Mouse (Mus musculus): ENCODE data around the gene Dlg2.

The Dlg2 gene

DNA sequence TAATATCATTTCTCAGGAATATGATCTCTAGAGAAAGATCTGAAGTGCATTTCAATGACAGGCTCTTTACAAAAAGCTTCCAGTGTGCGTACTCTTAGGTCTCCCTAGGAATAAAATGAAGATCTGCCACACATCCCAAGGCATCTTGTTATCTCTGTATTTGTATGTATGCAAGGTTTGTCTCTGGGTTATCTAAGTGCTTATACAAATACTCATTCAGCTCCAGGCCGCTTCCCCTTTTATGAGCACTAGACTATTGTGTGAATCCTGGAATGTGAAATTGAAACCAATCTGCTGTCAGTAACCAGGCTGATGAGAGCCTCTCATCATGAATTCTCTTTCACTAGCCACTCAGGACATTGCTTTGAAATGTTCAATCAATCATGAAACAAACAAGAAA, 534.2 kb downstream of the Dlg2 start:
- in situ Hi-C loops (cut with MboI; ENCODE audit: low pct_unique_long_range_greater_than_20kb in 1 of 2, low sequenced_read_pairs in 2 of 2, unreplicated experiment in 1 of 2) = no loop called here

GRCm38 (mm10) chr7:91044998-91045741, 568.7 kb downstream of the Dlg2 start:
- in situ Hi-C loops (cut with MboI; ENCODE audit: low pct_unique_long_range_greater_than_20kb in 1 of 2, low sequenced_read_pairs in 2 of 2, unreplicated experiment in 1 of 2) = no loop called here

DNA sequence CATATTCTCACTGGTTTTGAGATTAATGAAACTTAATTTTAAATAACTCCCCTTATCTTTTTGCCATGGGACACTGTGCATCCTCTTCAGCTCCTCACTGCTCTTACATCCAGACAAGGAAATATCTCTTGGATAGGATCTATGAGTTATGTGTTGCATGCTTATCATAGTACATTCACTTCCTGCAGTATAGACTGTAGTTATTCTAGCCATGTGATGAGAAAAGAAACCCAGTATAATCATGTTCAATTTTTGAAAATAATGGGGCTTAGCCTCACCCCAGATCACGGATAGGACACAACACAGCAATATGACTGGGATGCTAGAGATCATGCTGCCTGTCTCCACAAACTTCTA, 569.2 kb downstream of the Dlg2 start:
- in situ Hi-C loops (cut with MboI; ENCODE audit: low pct_unique_long_range_greater_than_20kb in 1 of 2, low sequenced_read_pairs in 2 of 2, unreplicated experiment in 1 of 2) = no loop called here

GRCm38 (mm10) chr7:91063297-91064040, 587.0 kb downstream of the Dlg2 start:
- in situ Hi-C loops (cut with MboI; ENCODE audit: low pct_unique_long_range_greater_than_20kb in 1 of 2, low sequenced_read_pairs in 2 of 2, unreplicated experiment in 1 of 2) = no loop called here

- in situ Hi-C loops (cut with MboI; ENCODE audit: low pct_unique_long_range_greater_than_20kb in 1 of 2, low sequenced_read_pairs in 2 of 2, unreplicated experiment in 1 of 2) = no loop called here
Measured at GRCm38 (mm10) chr7:91071751-91072707, 595.6 kb downstream of the Dlg2 start.

GRCm38 (mm10) chr7:91086071-91086470, 609.6 kb downstream of the Dlg2 start:
- in situ Hi-C loops (cut with MboI; ENCODE audit: low pct_unique_long_range_greater_than_20kb in 1 of 2, low sequenced_read_pairs in 2 of 2, unreplicated experiment in 1 of 2) = no loop called here

- in situ Hi-C loops (cut with MboI; ENCODE audit: low pct_unique_long_range_greater_than_20kb in 1 of 2, low sequenced_read_pairs in 2 of 2, unreplicated experiment in 1 of 2) = no loop called here
Measured at GRCm38 (mm10) chr7:91089211-91089930, 612.9 kb downstream of the Dlg2 start.

GRCm38 (mm10) chr7:91090317-91090829, 613.9 kb downstream of the Dlg2 start:
- in situ Hi-C loops (cut with MboI; ENCODE audit: low pct_unique_long_range_greater_than_20kb in 1 of 2, low sequenced_read_pairs in 2 of 2, unreplicated experiment in 1 of 2) = no loop called here

- in situ Hi-C loops (cut with MboI; ENCODE audit: low pct_unique_long_range_greater_than_20kb in 1 of 2, low sequenced_read_pairs in 2 of 2, unreplicated experiment in 1 of 2) = no loop called here
Measured at GRCm38 (mm10) chr7:91090830-91091683, 614.6 kb downstream of the Dlg2 start.

- in situ Hi-C loops (cut with MboI; ENCODE audit: low pct_unique_long_range_greater_than_20kb in 1 of 2, low sequenced_read_pairs in 2 of 2, unreplicated experiment in 1 of 2) = no loop called here
Measured at GRCm38 (mm10) chr7:91096467-91096866, 620.0 kb downstream of the Dlg2 start.

DNA sequence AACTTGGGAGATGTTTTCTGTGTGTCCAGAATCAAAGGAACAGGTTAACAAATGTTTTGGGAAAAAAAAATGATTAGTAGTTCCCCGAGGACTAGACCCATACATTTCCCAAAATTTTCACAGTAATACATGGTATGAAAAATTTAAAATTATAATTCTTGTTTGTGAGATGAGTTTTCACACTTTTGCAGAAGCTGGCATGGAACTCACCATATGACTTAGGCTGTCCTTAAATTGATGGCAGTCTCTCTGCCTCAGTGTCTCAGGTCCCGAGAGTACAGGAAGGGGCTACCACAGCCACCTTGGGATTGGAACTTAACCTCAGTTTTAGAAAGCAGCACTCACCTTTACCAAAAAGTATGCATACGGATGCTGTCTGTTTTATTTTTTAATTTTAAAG, 622.0 kb downstream of the Dlg2 start:
- in situ Hi-C loops (cut with MboI; ENCODE audit: low pct_unique_long_range_greater_than_20kb in 1 of 2, low sequenced_read_pairs in 2 of 2, unreplicated experiment in 1 of 2) = no loop called here

DNA sequence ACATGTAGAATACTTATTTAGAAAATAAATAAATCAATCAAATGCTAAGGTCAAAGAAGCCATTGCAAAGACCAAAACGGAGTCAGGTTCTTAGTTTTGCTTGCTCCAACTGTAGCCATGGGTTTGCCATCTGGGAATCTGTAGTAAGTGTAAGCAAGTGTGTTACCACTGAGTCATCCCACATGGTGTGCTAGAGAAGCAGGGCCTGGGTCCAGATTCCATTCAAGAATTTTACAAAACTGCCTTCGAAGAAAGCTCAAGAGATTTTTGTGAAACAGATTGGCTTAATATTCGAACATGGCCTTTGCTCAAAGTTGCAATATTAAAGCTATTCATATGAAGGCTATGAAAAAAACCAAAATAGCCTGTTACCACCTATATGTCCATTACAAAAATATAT, 633.1 kb downstream of the Dlg2 start:
- in situ Hi-C loops (cut with MboI; ENCODE audit: low pct_unique_long_range_greater_than_20kb in 1 of 2, low sequenced_read_pairs in 2 of 2, unreplicated experiment in 1 of 2) = no loop called here

- in situ Hi-C loops (cut with MboI; ENCODE audit: low pct_unique_long_range_greater_than_20kb in 1 of 2, low sequenced_read_pairs in 2 of 2, unreplicated experiment in 1 of 2) = no loop called here
Measured at GRCm38 (mm10) chr7:91132128-91132527, 655.7 kb downstream of the Dlg2 start.

GRCm38 (mm10) chr7:91154096-91154495, 677.6 kb downstream of the Dlg2 start:
- in situ Hi-C loops (cut with MboI; ENCODE audit: low pct_unique_long_range_greater_than_20kb in 1 of 2, low sequenced_read_pairs in 2 of 2, unreplicated experiment in 1 of 2) = no loop called here

DNA sequence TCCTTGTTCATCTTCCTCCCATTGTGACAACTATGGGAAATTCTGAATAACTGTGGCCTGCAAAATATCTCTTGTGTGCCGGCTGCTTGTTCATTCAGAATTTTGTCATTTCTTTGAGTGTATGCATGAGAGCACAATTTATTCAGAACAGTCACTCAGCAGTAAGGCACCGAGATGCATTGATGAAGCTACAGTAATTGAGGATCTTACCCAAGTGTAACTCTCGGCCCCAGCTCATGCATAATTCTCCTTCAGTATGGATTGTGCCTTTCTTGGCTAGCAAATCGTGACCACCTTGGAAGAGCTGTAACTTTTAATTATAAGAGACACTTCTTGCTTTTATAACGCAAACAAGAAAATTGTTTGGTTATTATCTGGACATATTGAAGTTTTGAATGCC, 682.7 kb downstream of the Dlg2 start:
- in situ Hi-C loops (cut with MboI; ENCODE audit: low pct_unique_long_range_greater_than_20kb in 1 of 2, low sequenced_read_pairs in 2 of 2, unreplicated experiment in 1 of 2) = no loop called here

GRCm38 (mm10) chr7:91161643-91162175, 685.2 kb downstream of the Dlg2 start:
- in situ Hi-C loops (cut with MboI; ENCODE audit: low pct_unique_long_range_greater_than_20kb in 1 of 2, low sequenced_read_pairs in 2 of 2, unreplicated experiment in 1 of 2) = no loop called here

DNA sequence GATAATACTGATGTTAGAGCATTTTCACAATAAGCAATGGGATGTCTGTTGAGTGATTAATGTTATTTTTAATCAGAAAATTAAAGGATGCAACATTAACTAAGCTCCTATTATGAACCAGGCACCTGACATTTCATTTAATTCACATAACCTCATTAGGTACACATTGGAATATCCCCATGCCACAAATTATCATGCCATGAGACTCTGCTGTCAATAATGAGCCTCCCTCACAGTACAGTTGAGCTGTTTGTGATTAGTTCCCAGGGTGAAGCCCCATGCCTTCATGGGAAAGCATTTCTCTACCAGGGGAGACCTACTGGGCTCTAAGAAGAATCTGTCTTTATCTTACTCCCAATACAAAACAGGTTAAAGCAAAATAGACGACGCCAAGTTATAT, 697.1 kb downstream of the Dlg2 start:
- in situ Hi-C loops (cut with MboI; ENCODE audit: low pct_unique_long_range_greater_than_20kb in 1 of 2, low sequenced_read_pairs in 2 of 2, unreplicated experiment in 1 of 2) = no loop called here

Measured in mouse embryonic stem cell (cell line).